ENCODE assay signal across 9 mouse cellular contexts in the genomic region with DNA sequence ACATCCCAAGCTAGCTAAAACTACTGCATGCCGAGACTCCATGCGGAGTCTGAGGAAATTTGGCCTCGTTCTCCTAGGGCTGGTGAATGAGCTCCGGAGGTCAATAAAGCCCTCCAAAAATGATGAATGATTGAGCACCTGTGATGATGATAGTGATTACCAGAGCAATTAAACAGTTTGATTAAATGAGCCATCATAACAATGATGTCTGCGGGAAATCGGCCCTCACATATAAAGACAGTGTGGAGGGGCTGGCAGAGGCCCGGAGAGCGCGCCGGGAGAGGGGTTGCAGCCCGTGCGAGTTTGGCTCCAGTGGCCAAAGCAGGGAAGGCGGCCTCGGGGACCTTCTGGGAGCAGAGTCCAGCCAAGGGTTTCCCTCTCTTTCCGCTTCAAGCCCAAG. TPM values are rescaled to one million over a fixed set of nuclear protein-coding genes. Genes with fewer than 3 reads are reported as not detected.
DNase-seq lines count a peak whose midpoint lies in the region; ATAC-seq lines count a peak whose summit lies in the region.
"Had no signal": no experiment of that assay in that cellular context is flagged by ENCODE, and none has a peak within 500 bp of the region (broad histone marks: within the 10 kb centered on the region; RNA-seq: fewer than 3 reads in every experiment).

No protein-coding gene starts in this region.

- no peaks in the 10 kb centered on the region for H3K27me3 ChIP-seq in embryonic facial prominence, embryonic 11.5 days (ENCODE audit: control insufficient read depth, insufficient read depth, low read length)
- peaks cover 15% of the 10 kb centered on the region; the same call in 1 of the 2 replicates for H3K27me3 ChIP-seq in intestine, embryonic 14.5 days (replicated peaks; ENCODE audit: control insufficient read depth, insufficient read depth, low read length)
- peaks cover 60% of the 10 kb centered on the region for H3K27me3 ChIP-seq in midbrain, embryonic 10.5 days (ENCODE audit: low read depth, poor library complexity, severe bottlenecking)
- H3K27me3 ChIP-seq: CH12.LX had no signal

- intact Hi-C loops in heart, postnatal 25 days (cut with DNase I): loop anchor here (10.0 kb wide), 1 partner anchor 483 kb away; a partner anchor contains a TSS

- under 1% methylated on average over 15 of the region's 15 CpGs for WGBS in embryonic facial prominence, embryonic 11.5 days
- 2% methylated on average over 15 of the region's 15 CpGs for WGBS in intestine, embryonic 14.5 days
- WGBS in midbrain, embryonic 10.5 days: under 1% methylated on average over 15 of the region's 15 CpGs

- H3K4me2 ChIP-seq in embryonic facial prominence, embryonic 11.5 days (ENCODE audit: low read depth, low read length): peak overlapping the region; percentile 84
- H3K4me2 ChIP-seq in intestine, embryonic 14.5 days (ENCODE audit: low read length): peak overlapping the region; percentile 68

- H3K9ac ChIP-seq in embryonic facial prominence, embryonic 11.5 days (replicated peaks; ENCODE audit: low read length): peak overlapping the region; percentile 74
- peak overlapping the region; percentile 97 for H3K9ac ChIP-seq in intestine, embryonic 14.5 days (ENCODE audit: low read length)

- H3K27ac ChIP-seq in embryonic facial prominence, embryonic 11.5 days (replicated peaks; ENCODE audit: low read depth, low read length): peak overlapping the region; percentile 97
- H3K27ac ChIP-seq in intestine, embryonic 14.5 days (ENCODE audit: low read depth): peak overlapping the region; percentile 98
- peak overlapping the region; percentile 94 for H3K27ac ChIP-seq in midbrain, embryonic 10.5 days (replicated peaks)

- no peaks in the 10 kb centered on the region for H3K36me3 ChIP-seq in embryonic facial prominence, embryonic 11.5 days (replicated peaks; ENCODE audit: control insufficient read depth, insufficient read depth, low read depth, low read length)
- no peaks in the 10 kb centered on the region; the same call in 1 of the 2 replicates for H3K36me3 ChIP-seq in intestine, embryonic 14.5 days (ENCODE audit: control insufficient read depth, insufficient read depth, low read length)
- no peaks in the 10 kb centered on the region for H3K36me3 ChIP-seq in midbrain, embryonic 10.5 days

- no peaks in the 10 kb centered on the region for H3K4me1 ChIP-seq in embryonic facial prominence, embryonic 11.5 days (ENCODE audit: control insufficient read depth, insufficient read depth, low read length)
- H3K4me1 ChIP-seq in intestine, embryonic 14.5 days (replicated peaks; ENCODE audit: control insufficient read depth, insufficient read depth, low read length): peaks cover 4% of the 10 kb centered on the region; the same call in 1 of the 2 replicates
- H3K4me1 ChIP-seq in midbrain, embryonic 10.5 days: peaks cover 63% of the 10 kb centered on the region

- H3K4me3 ChIP-seq in embryonic facial prominence, embryonic 11.5 days (ENCODE audit: low read depth, low read length): peak overlapping the region; percentile 76
- H3K4me3 ChIP-seq in intestine, embryonic 14.5 days (ENCODE audit: low read depth, low read length): peak overlapping the region; percentile 78
- peak overlapping the region; percentile 83 for H3K4me3 ChIP-seq in midbrain, embryonic 10.5 days

- peak; percentile 88 for DNase-seq in heart, adult 11 months
- DNase-seq in heart, postnatal 25 days (ENCODE audit: low spot score): no peak
- DNase-seq in embryonic facial prominence, embryonic 11.5 days (ENCODE audit: low spot score): peak; percentile 40
- peak; percentile 76 for DNase-seq in intestine, embryonic 14.5 days (ENCODE audit: low spot score)
- peak; percentile 68 for DNase-seq in midbrain, embryonic 10.5 days (ENCODE audit: low spot score)
- no peak for DNase-seq in testis, postnatal 14 days (ENCODE audit: low spot score)
- DNase-seq in frontal cortex, postnatal 10 days (ENCODE audit: low spot score in 2 of 2): no peak

- no peaks in the 10 kb centered on the region for H3K9me3 ChIP-seq in embryonic facial prominence, embryonic 11.5 days (replicated peaks; ENCODE audit: control insufficient read depth, low read length)
- no peaks in the 10 kb centered on the region for H3K9me3 ChIP-seq in intestine, embryonic 14.5 days (ENCODE audit: control insufficient read depth, low read length)
- no peaks in the 10 kb centered on the region for H3K9me3 ChIP-seq in midbrain, embryonic 10.5 days (replicated peaks)

- ATAC-seq in embryonic facial prominence, embryonic 11.5 days (replicated peaks; ENCODE audit: insufficient number of reproducible peaks, low FRiP score, low TSS enrichment, low read depth): no peak
- no peak for ATAC-seq in intestine, embryonic 14.5 days (replicated peaks; ENCODE audit: low FRiP score, low TSS enrichment, low read depth)
- ATAC-seq in monocyte, adult 5-6 weeks (replicated peaks; ENCODE audit: insufficient number of reproducible peaks, low FRiP score, low TSS enrichment, poor library complexity, severe bottlenecking): no peak

RNA-seq across cellular contexts. Expression of a gene that starts 2.1 kb away (rescaled TPM):
- total RNA-seq in heart, postnatal 25 days (2021): 10 to 100 TPM; 22.3 to 23.0 TPM
- polyA plus RNA-seq in embryonic facial prominence, embryonic 11.5 days (2014; fragmentation: Nextera tagmentation; extraction: Ambion mirVana): 58.8 and 65.3 TPM in 2 replicates
- 67.3 and 73.2 TPM in 2 replicates for polyA plus RNA-seq in intestine, embryonic 14.5 days (2014; fragmentation: Nextera tagmentation; extraction: Ambion mirVana)
- 34.4 and 44.0 TPM in 2 replicates for polyA plus RNA-seq in midbrain, embryonic 10.5 days (2016; fragmentation: Nextera tagmentation; extraction: Ambion mirVana)
- not detected in 3 replicates for total RNA-seq in monocyte, adult 5-6 weeks (2017)
- total RNA-seq: CH12.LX had no signal

Comparison
In these comparisons a context has a peak if more than half of its experiments do, and no peak if none do; other contexts are left out.
1. DNase-seq: peak in heart, adult 11 months (single experiment), embryonic facial prominence, embryonic 11.5 days (single experiment), intestine, embryonic 14.5 days (single experiment) and midbrain, embryonic 10.5 days (single experiment); none in heart, postnatal 25 days (single experiment), testis, postnatal 14 days (single experiment) and frontal cortex, postnatal 10 days (0 of 2).
2. Peak in every context shown above with its lines, with median percentiles within 50 percentile points of each other: H3K27ac ChIP-seq and H3K4me3 ChIP-seq.